ENCODE assay signal across 21 mouse cellular contexts in the genomic region with DNA sequence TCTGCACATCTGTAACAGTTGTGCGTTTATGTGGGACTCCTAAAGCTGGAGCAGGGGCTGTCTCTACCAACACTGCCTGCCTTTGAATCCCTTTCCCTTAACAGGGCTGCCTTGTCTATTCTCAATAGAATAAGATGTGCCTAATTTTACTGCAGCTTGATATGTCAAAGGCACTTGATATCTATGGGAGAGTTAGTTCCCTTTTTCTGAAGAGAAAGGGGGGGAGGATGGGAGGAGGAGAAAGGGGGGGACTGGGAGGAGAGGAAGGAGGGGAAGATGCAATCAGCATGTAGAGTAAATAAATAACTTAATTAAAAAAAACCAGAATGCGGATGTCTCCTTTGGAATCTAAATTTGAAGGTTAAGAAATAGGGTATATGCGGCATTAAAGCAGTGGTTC.
"Had no signal": no experiment of that assay in that cellular context is flagged by ENCODE, and none has a peak within 500 bp of the region (broad histone marks: within the 10 kb centered on the region; RNA-seq: fewer than 3 reads in every experiment).

No protein-coding gene starts in this region.

- H3K4me3 ChIP-seq: layer of hippocampus, adult 2 months; liver, embryonic 13.5 days; megakaryocyte, embryonic 14.5 days; midbrain, embryonic 10.5 days; midbrain, embryonic 15.5 days; neural tube, embryonic 12.5 days; neural tube, embryonic 15.5 days had no signal

- H3K9me3 ChIP-seq: liver, embryonic 13.5 days; midbrain, embryonic 10.5 days; midbrain, embryonic 15.5 days; neural tube, embryonic 12.5 days; neural tube, embryonic 15.5 days had no signal

- DNase-seq: kidney, adult 2 months; kidney, postnatal 25 days; layer of hippocampus, adult 9-11 months; liver, embryonic 13.5 days; lung, adult 2 months; lung, postnatal 14 days; lung, postnatal 4 days; right cerebral cortex, adult 18-20 months; right cerebral cortex, postnatal 14 days; right cerebral cortex, postnatal 4 days; thymus, adult 2 months; thymus, postnatal 14 days; thymus, postnatal 4 days had no signal

- ATAC-seq: midbrain, embryonic 15.5 days had no signal

- H3K4me1 ChIP-seq: liver, embryonic 13.5 days; megakaryocyte, embryonic 14.5 days; midbrain, embryonic 10.5 days; midbrain, embryonic 15.5 days; neural tube, embryonic 12.5 days; neural tube, embryonic 15.5 days had no signal

- H3K36me3 ChIP-seq: liver, embryonic 13.5 days; midbrain, embryonic 10.5 days; midbrain, embryonic 15.5 days; neural tube, embryonic 12.5 days; neural tube, embryonic 15.5 days had no signal

- H3K27ac ChIP-seq: kidney, postnatal 0 days; layer of hippocampus, adult 2 months; liver, embryonic 13.5 days; midbrain, embryonic 10.5 days; midbrain, embryonic 15.5 days; neural tube, embryonic 12.5 days; neural tube, embryonic 15.5 days; stomach, postnatal 0 days had no signal

- H3K27me3 ChIP-seq: liver, embryonic 13.5 days; megakaryocyte, embryonic 14.5 days; midbrain, embryonic 15.5 days; neural tube, embryonic 12.5 days; neural tube, embryonic 15.5 days had no signal

- H3K4me2 ChIP-seq: liver, embryonic 13.5 days; midbrain, embryonic 15.5 days; neural tube, embryonic 12.5 days; neural tube, embryonic 15.5 days had no signal

- H3K9ac ChIP-seq: liver, embryonic 13.5 days; midbrain, embryonic 15.5 days; neural tube, embryonic 12.5 days; neural tube, embryonic 15.5 days had no signal
